Mouse (Mus musculus): ENCODE data around the gene Scel. TPM values are rescaled to one million over a fixed set of nuclear protein-coding genes. Genes with fewer than 3 reads are reported as not detected.
A peak's percentile ranks its signal among the peaks of the same experiment; 100 is the strongest.

Scel gene
- polyA plus RNA-seq, 1 experiment = 8.1 TPM

- 46% methylated on average over 2 of the region's 2 CpGs for WGBS
- 0 out of 2 replicates have a peak, but pooled peaks cover 2% of the 10 kb centered on the region for H3K4me1 ChIP-seq (ENCODE audit: control insufficient read depth, insufficient read depth, low read length)
- TF ChIP-seq CTCF (IDR thresholded peaks at IDR 0.05; ENCODE audit: insufficient read depth, low read length) = no peak
- no peak for TF ChIP-seq POLR2A (IDR thresholded peaks at IDR 0.05; ENCODE audit: borderline replicate concordance, extremely low read depth, low read depth, low read length)
- DNase-seq = no peak
- no peak overlapping the region for H3K4me3 ChIP-seq (replicated peaks; ENCODE audit: extremely low read depth, low read depth, low read length)
Observed at GRCm38 (mm10) chr14:103651562-103651961, 138.4 kb downstream of the Scel start.

DNA sequence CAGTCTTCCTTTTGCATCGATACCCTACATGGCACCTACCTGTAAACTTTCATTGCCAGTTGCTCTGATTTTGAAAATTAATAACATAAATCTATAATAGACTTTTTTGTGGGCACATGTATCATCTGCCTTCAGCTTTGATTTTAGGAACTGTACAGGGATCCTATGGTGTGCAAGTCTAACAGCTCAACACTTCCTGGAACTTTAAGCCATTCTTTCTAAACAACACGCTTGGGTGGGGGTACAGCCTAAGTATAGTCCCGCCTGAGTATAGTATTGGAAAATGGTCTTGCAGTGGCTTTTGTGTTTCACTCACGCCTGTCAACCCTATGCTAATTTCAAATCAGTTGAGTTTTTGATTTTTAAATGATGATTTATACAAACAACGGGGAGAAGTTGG is 139.4 kb downstream of the Scel start:
- TF ChIP-seq POLR2A (IDR thresholded peaks at IDR 0.05; ENCODE audit: borderline replicate concordance, extremely low read depth, low read depth, low read length) = no peak
- TF ChIP-seq CTCF (IDR thresholded peaks at IDR 0.05; ENCODE audit: insufficient read depth, low read length) = no peak
- WGBS = 78% methylated on average over 5 of the region's 5 CpGs
- H3K4me3 ChIP-seq (replicated peaks; ENCODE audit: extremely low read depth, low read depth, low read length) = no peak overlapping the region
- 0 out of 2 replicates have a peak, but pooled peaks cover 2% of the 10 kb centered on the region for H3K4me1 ChIP-seq (ENCODE audit: control insufficient read depth, insufficient read depth, low read length)
- DNase-seq = no peak

GRCm38 (mm10) chr14:103653800-103654199 is 140.7 kb downstream of the Scel start:
- Histone ChIP-seq H3K4me1 (ENCODE audit: control insufficient read depth, insufficient read depth, low read length) (0 out of 2 replicates have a peak, but pooled peaks cover 2% of the 10 kb centered on the region), H3K4me3 (replicated peaks; ENCODE audit: extremely low read depth, low read depth, low read length) (peak overlapping the region; percentile 42)
- 44% methylated on average over 5 of the region's 5 CpGs for WGBS
- no peak for DNase-seq
- TF ChIP-seq POLR2A (IDR thresholded peaks at IDR 0.05; ENCODE audit: borderline replicate concordance, extremely low read depth, low read depth, low read length) (no peak), CTCF (IDR thresholded peaks at IDR 0.05; ENCODE audit: insufficient read depth, low read length) (no peak)

DNA sequence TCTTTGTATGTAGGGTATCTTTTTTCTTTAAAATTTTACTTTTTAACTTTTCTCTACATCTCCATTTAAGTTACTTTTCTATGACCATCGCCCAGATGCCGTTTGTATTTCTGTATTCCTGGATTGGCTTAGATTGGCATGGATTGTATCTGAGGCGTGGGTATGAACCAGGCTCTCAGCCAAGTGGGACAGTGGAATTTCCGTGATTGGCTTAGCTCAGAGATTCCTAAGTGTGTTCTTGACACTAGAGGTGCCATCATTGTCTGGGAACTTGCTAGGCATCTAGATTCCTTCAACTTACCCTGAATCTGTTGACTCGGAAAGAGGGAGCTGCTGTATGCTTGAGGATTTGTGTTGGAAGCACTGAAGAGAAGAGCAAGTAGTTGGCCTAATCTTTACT is 142.3 kb downstream of the Scel start:
- no peak for TF ChIP-seq POLR2A (IDR thresholded peaks at IDR 0.05; ENCODE audit: borderline replicate concordance, extremely low read depth, low read depth, low read length)
- no peak for TF ChIP-seq CTCF (IDR thresholded peaks at IDR 0.05; ENCODE audit: insufficient read depth, low read length)
- WGBS = 60% methylated on average over 5 of the region's 5 CpGs
- DNase-seq = no peak
- 0 out of 2 replicates have a peak, but pooled peaks cover 2% of the 10 kb centered on the region for H3K4me1 ChIP-seq (ENCODE audit: control insufficient read depth, insufficient read depth, low read length)
- H3K4me3 ChIP-seq (replicated peaks; ENCODE audit: extremely low read depth, low read depth, low read length) = no peak overlapping the region

- H3K4me3 ChIP-seq (replicated peaks; ENCODE audit: extremely low read depth, low read depth, low read length) = no peak overlapping the region
- 69% methylated on average over 4 of the region's 4 CpGs for WGBS
- DNase-seq = no peak
Observed at GRCm38 (mm10) chr14:103657876-103658275, 144.7 kb downstream of the Scel start.

More at GRCm38 (mm10) chr14:103657876-103658275, 144.7 kb downstream of the Scel start:
- TF ChIP-seq CTCF (IDR thresholded peaks at IDR 0.05; ENCODE audit: insufficient read depth, low read length) (no peak), POLR2A (IDR thresholded peaks at IDR 0.05; ENCODE audit: borderline replicate concordance, extremely low read depth, low read depth, low read length) (no peak)
- H3K4me1 ChIP-seq (ENCODE audit: control insufficient read depth, insufficient read depth, low read length) = no peaks in the 10 kb centered on the region

Other genes starting within 250 kb of the Scel start
- gene Mycbp2, start 166.5 kb upstream of the Scel start, polyA plus RNA-seq (2012; rRNA removed) = 14.3 and 21.3 TPM in 2 replicates
- 5.0 and 6.5 TPM in 2 replicates for gene Slain1, start 136.9 kb downstream of the Scel start, polyA plus RNA-seq (2012; rRNA removed)